Mouse (Mus musculus) urinary bladder, postnatal 4 days (tissue): Measurements from ENCODE around the gene Nectin3.
"Not testable (repeated sequence)": the region's sequence is repeated elsewhere in the genome, so short reads cannot be mapped to it uniquely, and the experiment has no call there.

Experiments
- DNase-seq, 2 experiments: peaks; one replicate each; pipeline ENCODE4 v3.0.0; 2021 to 2022; ENCODE audit warnings: low spot score in 2 of 2

Nectin3 gene

GRCm38 (mm10) chr16:46416177-46416576, 82.1 kb downstream of the Nectin3 start:
- no peak for DNase-seq

DNA sequence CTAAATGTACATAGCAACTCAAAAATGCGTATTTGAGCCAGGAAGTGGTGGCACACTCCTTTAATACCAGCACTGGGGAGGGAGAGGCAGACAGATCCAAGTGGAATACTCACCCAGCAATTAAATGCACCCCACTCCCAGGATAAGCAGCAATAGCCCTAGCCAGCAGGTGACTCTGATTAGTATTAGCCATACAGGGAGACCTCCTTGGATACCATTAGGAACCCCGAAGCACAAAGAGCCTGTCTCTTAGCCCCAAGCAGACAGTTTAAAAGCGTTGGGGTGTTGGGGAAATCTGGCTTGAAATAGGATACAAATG, 87.6 kb downstream of the Nectin3 start:
- no peak for DNase-seq

DNA sequence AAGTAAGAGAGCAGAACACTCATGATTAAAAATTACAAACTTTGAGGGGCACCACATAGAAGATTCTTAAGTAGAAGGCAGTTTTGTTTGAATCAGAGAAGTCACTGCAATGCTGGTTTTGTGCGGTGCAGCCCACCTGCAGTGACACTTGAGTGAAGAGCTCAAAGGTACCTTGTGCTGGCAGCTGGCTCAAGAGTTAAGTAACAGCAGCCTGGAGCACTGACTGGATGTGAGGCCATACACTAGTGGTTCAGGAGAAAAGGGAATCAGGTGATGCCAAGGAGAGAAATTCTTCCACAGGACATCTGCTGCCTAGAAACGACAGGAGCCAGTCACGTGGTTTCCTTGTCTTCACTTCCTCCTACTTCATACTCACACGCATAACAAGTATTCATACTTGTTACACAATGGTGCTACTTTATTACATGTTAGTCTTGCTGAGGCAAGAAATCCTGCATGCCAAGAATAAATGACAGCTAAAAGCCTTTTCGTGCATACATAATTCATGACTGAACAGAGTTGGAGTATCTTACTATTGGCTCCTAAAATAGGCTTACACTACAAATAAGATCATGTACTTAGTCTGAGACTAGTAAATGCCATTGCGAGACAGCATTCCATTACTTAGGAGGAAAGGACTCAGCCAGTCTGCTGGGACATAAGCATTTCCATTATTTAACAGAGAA, 88.1 kb downstream of the Nectin3 start:
- DNase-seq: no peak

GRCm38 (mm10) chr16:46407997-46408396, 90.3 kb downstream of the Nectin3 start:
- DNase-seq: no peak

- no peak for DNase-seq
Measured at GRCm38 (mm10) chr16:46406844-46407639, 91.3 kb downstream of the Nectin3 start.

GRCm38 (mm10) chr16:46397945-46398344, 100.4 kb downstream of the Nectin3 start:
- DNase-seq: no peak

DNA sequence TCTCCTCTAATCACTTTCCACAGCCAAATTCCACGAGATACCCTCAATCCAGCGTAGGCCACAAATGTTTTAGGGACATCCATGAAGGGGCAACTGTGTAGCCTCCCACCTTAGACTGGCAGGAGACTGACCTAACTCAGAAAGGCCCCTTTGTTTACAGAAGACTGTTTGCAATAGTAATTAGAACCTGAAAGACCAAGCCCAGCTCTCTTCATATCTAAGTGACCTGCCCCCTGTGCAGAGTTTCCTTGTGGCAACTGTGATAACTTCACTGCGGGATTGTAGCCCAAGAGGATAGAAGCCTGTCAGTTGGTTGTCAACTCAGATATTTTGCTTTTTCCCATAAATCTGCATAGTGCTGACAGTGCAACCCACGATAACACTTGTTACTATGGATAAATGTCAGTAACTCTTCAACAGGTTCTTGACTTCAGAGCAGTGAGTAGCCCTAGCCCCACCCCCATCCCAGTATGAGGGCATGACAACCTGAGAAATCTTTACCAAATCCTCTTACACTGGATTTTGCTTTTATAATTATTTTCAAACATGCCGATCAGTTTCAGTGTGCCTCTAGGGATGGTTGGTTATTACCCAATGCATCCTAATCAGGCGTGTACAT, 108.8 kb downstream of the Nectin3 start:
- no peak for DNase-seq

DNA sequence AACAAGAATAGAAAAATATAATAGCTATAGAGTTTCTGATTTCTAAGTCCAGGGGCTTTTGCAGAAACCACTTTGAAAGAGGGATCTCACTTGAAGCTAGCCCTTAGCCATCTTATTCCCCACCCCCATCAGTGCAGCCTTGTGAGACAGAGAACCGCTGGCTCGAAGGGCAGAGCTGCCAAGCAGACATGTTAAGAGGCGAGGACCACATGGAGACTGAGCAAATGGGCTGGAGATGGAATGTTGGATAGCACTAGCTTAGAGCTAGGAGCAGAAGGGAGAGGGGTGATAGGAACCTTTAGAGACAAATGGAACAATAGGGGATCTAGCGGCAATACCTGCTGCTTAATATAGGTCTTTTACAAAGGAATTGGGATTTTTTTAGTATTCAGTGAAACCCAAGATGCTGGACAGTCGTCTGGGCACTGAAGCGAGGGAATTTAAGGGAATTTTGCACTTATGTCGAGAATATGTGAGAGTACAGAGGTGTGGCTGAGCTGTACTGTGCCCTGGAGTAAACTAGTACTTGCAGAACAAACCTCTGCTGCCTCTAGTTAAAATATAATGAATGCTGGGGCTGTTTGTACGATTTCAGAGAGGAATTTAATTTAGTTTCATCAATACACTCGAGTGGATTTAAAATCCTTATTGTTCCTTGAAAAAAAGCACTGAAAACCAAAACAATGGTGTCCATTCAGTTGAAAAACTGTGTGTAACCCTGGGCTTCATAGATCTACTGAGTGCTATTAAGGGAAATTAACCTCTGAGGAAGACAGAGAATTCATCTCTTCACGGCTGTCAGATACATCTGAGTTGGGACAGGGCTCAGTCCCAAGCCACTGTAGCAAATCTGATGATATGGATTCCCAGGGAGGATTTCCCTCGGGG, 109.6 kb downstream of the Nectin3 start:
- no peak for DNase-seq

DNA sequence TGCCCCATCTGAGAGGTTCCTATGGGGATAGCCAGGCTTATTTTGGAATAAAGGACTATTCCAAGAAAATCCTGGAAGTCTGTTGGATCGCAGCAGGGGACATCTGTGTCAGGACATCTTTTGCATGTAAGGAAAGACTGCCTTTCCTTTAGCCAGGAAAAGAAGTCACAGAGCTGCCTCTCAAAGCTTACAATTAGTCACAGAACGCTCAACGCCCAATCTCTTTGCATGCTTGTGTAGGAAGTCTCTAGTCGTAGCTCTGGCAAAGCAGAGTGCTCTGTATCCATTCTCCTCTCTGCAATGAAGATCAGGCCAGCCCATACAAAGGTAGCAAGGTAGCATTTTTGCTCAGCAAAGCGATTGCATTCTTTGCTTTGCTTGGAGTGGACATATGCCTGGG, 114.0 kb downstream of the Nectin3 start:
- DNase-seq: no peak

GRCm38 (mm10) chr16:46383344-46383743, 115.0 kb downstream of the Nectin3 start:
- no peak for DNase-seq

DNA sequence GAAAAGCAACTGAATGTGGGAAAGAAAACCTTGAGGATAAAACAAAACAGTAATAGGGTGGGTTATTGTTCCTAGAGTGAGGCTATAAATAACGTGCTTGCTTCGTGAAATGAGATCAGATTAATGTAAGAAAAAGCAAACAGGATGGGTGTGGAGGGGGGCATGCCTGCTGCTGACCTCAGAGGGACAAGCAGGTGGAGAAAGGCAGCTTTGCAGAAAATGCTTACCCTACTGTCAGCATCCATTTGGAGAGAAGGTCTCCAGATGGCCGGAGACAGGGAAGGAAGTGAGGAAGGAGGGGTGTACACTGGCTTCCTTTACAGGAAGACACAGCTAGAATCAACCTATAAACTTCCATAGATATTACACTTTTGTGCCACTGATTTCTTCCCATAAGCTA, 121.8 kb downstream of the Nectin3 start:
- DNase-seq: no peak

GRCm38 (mm10) chr16:46362022-46362421, 136.3 kb downstream of the Nectin3 start:
- DNase-seq: no peak

- DNase-seq: not testable (repeated sequence)
Measured at GRCm38 (mm10) chr16:46357658-46358057, 140.7 kb downstream of the Nectin3 start.

- DNase-seq: no peak
Measured at GRCm38 (mm10) chr16:46356663-46357062, 141.7 kb downstream of the Nectin3 start.
